Mouse (Mus musculus): ENCODE data around the gene Rere. TPM values are rescaled to one million over a fixed set of nuclear protein-coding genes. Genes with fewer than 3 reads are reported as not detected.

Rere gene
- total and polyA plus RNA-seq, 3 experiments, result 3.1 to 36.5 (median 8.7) TPM

- dilution Hi-C loops (cut with MboI; ENCODE audit: extremely low pct_ligation_motif_present, extremely low pct_unique_long_range_greater_than_20kb, low sequenced_read_pairs) (no loop called here), in situ Hi-C loops (cut with MboI; ENCODE audit: low pct_ligation_motif_present, low pct_unique_long_range_greater_than_20kb, low sequenced_read_pairs) (no loop called here)
- Histone ChIP-seq H3K4me2 (ENCODE audit: insufficient read depth, low read depth, poor library complexity, severe bottlenecking) (peak overlapping the region; percentile 22; the same call in 1 of the 2 replicates), H3K27me3 (replicated peaks) (no peaks in the 10 kb centered on the region), H3K4me1 (ENCODE audit: control insufficient read depth in 1 of 2, insufficient read depth in 2 of 2) (peaks cover 16 to 88% of the 10 kb centered on the region in 2 experiments), H3K4me3 (replicated peaks in 1 of 3; ENCODE audit: low read depth in 2 of 3, low read length in 2 of 3, poor library complexity in 1 of 3) (no peak overlapping the region), H3K9ac (ENCODE audit: insufficient read depth, low read depth) (no peak overlapping the region), H3K9me3 (replicated peaks; ENCODE audit: low read length) (no peaks in the 10 kb centered on the region), H3K36me3 (replicated peaks in 1 of 2; ENCODE audit: control insufficient read depth in 1 of 2, insufficient read depth in 1 of 2, low read length in 1 of 2) (peaks cover 10 to 31% of the 10 kb centered on the region in 2 experiments), H3K27ac (ENCODE audit: insufficient read depth, low read depth) (no peak overlapping the region), H3K79me2 (replicated peaks; ENCODE audit: control insufficient read depth, extremely low read depth, insufficient read depth, poor library complexity, severe bottlenecking) (peaks cover 12% of the 10 kb centered on the region)
- TF ChIP-seq BHLHE40 (IDR thresholded peaks at IDR 0.05; ENCODE audit: low read depth, low read length), result 0 out of 2 replicates have a peak, but pooled peaks have one; percentile 53
- no peak for TF ChIP-seq CTCF (conservative IDR thresholded peaks at IDR 0.05 in 1 of 2, IDR thresholded peaks at IDR 0.05 in 1 of 2; ENCODE audit: low read depth in 2 of 2, low read length in 2 of 2)
- DNase-seq (ENCODE audit: extremely low read depth), result peak; percentile 60
These were observed 122.5 kb downstream of the Rere start for GRCm38 (mm10) chr4:150403941-150404340.

GRCm38 (mm10) chr4:150404583-150404982 is 123.1 kb downstream of the Rere start:
- TF ChIP-seq MEF2A (IDR thresholded peaks at IDR 0.05; ENCODE audit: borderline replicate concordance, low read depth, low read length), result no peak
- TF ChIP-seq ZMIZ1 (IDR thresholded peaks at IDR 0.05; ENCODE audit: low read depth, low read length), result no peak
- TF ChIP-seq SIN3A (IDR thresholded peaks at IDR 0.05; ENCODE audit: low read length), result 0 out of 2 replicates have a peak, but pooled peaks have one; percentile 10
- TF ChIP-seq MAFK (IDR thresholded peaks at IDR 0.05; ENCODE audit: insufficient replicate concordance, low read length), result no peak
- no peak for TF ChIP-seq TCF12 (IDR thresholded peaks at IDR 0.05; ENCODE audit: low read depth, low read length)
- TF ChIP-seq USF1 (IDR thresholded peaks at IDR 0.05; ENCODE audit: low read depth, low read length), result no peak
- no peak for TF ChIP-seq POLR2AphosphoS2 (IDR thresholded peaks at IDR 0.05; ENCODE audit: low read depth, low read length)
- no peak for TF ChIP-seq ZNF384 (IDR thresholded peaks at IDR 0.05; ENCODE audit: low read depth, low read length)
- H3K4me2 ChIP-seq (ENCODE audit: insufficient read depth, low read depth, poor library complexity, severe bottlenecking), result no peak overlapping the region; the same call in 1 of the 2 replicates
- peaks cover 16 to 83% of the 10 kb centered on the region in 2 experiments for H3K4me1 ChIP-seq (ENCODE audit: control insufficient read depth in 1 of 2, insufficient read depth in 2 of 2)

GRCm38 (mm10) chr4:150405786-150406185 is 124.3 kb downstream of the Rere start:
- Histone ChIP-seq H3K27ac (ENCODE audit: insufficient read depth, low read depth) (no peak overlapping the region), H3K4me1 (ENCODE audit: control insufficient read depth in 1 of 2, insufficient read depth in 2 of 2) (peaks cover 16 to 75% of the 10 kb centered on the region in 2 experiments), H3K79me2 (replicated peaks; ENCODE audit: control insufficient read depth, extremely low read depth, insufficient read depth, poor library complexity, severe bottlenecking) (peaks cover 15% of the 10 kb centered on the region), H3K36me3 (replicated peaks in 1 of 2; ENCODE audit: control insufficient read depth in 1 of 2, insufficient read depth in 1 of 2, low read length in 1 of 2) (peaks cover 13 to 44% of the 10 kb centered on the region in 2 experiments), H3K4me3 (replicated peaks in 1 of 3; ENCODE audit: low read depth in 2 of 3, low read length in 2 of 3, poor library complexity in 1 of 3) (no peak overlapping the region), H3K4me2 (ENCODE audit: insufficient read depth, low read depth, poor library complexity, severe bottlenecking) (peak overlapping the region; percentile 69), H3K9ac (ENCODE audit: insufficient read depth, low read depth) (peak overlapping the region; percentile 70), H3K27me3 (replicated peaks) (no peaks in the 10 kb centered on the region), H3K9me3 (replicated peaks; ENCODE audit: low read length) (no peaks in the 10 kb centered on the region)
- dilution Hi-C loops (cut with MboI; ENCODE audit: extremely low pct_ligation_motif_present, extremely low pct_unique_long_range_greater_than_20kb, low sequenced_read_pairs) (no loop called here), in situ Hi-C loops (cut with MboI; ENCODE audit: low pct_ligation_motif_present, low pct_unique_long_range_greater_than_20kb, low sequenced_read_pairs) (no loop called here)
- TF ChIP-seq IRF4 (IDR thresholded peaks at IDR 0.05; ENCODE audit: low read depth, low read length) (no peak), E2F4 (IDR thresholded peaks at IDR 0.05; ENCODE audit: insufficient replicate concordance, low read depth, low read length) (no peak), MYC (IDR thresholded peaks at IDR 0.05; ENCODE audit: low read depth, low read length) (no peak), ZC3H11A (IDR thresholded peaks at IDR 0.05; ENCODE audit: low read depth, low read length) (no peak), MAZ (IDR thresholded peaks at IDR 0.05; ENCODE audit: low read depth, low read length) (no peak), CTCF (conservative IDR thresholded peaks at IDR 0.05 in 1 of 2, IDR thresholded peaks at IDR 0.05 in 1 of 2; ENCODE audit: low read depth in 2 of 2, low read length in 2 of 2) (0 out of 4 replicates have a peak, but pooled peaks of 1 of the 2 experiments have one; percentile 6), MAX (IDR thresholded peaks at IDR 0.05; ENCODE audit: low read length) (no peak), ZNF384 (IDR thresholded peaks at IDR 0.05; ENCODE audit: low read depth, low read length) (0 out of 2 replicates have a peak, but pooled peaks have one; percentile 18), USF1 (IDR thresholded peaks at IDR 0.05; ENCODE audit: low read depth, low read length) (no peak), ETS1 (conservative IDR thresholded peaks at IDR 0.05; ENCODE audit: low read depth, low read length) (no peak), TCF12 (IDR thresholded peaks at IDR 0.05; ENCODE audit: low read depth, low read length) (no peak), SIN3A (IDR thresholded peaks at IDR 0.05; ENCODE audit: low read length) (no peak), KAT2A (IDR thresholded peaks at IDR 0.05; ENCODE audit: insufficient replicate concordance, low read length) (no peak)
- DNase-seq (ENCODE audit: extremely low read depth), result no peak

More at GRCm38 (mm10) chr4:150404583-150404982, 123.1 kb downstream of the Rere start:
- dilution Hi-C loops (cut with MboI; ENCODE audit: extremely low pct_ligation_motif_present, extremely low pct_unique_long_range_greater_than_20kb, low sequenced_read_pairs), result no loop called here
- DNase-seq (ENCODE audit: extremely low read depth), result no peak
- Histone ChIP-seq H3K36me3 (replicated peaks in 1 of 2; ENCODE audit: control insufficient read depth in 1 of 2, insufficient read depth in 1 of 2, low read length in 1 of 2) (peaks cover 10 to 37% of the 10 kb centered on the region in 2 experiments), H3K4me3 (replicated peaks in 1 of 3; ENCODE audit: low read depth in 2 of 3, low read length in 2 of 3, poor library complexity in 1 of 3) (no peak overlapping the region), H3K27me3 (replicated peaks) (no peaks in the 10 kb centered on the region), H3K27ac (ENCODE audit: insufficient read depth, low read depth) (no peak overlapping the region), H3K79me2 (replicated peaks; ENCODE audit: control insufficient read depth, extremely low read depth, insufficient read depth, poor library complexity, severe bottlenecking) (peaks cover 12% of the 10 kb centered on the region), H3K9ac (ENCODE audit: insufficient read depth, low read depth) (no peak overlapping the region), H3K9me3 (replicated peaks; ENCODE audit: low read length) (no peaks in the 10 kb centered on the region)
- in situ Hi-C loops (cut with MboI; ENCODE audit: low pct_ligation_motif_present, low pct_unique_long_range_greater_than_20kb, low sequenced_read_pairs), result no loop called here

Measured in CH12.LX (cell line).